Mouse (Mus musculus): Measurements from ENCODE around the gene Slitrk5. TPM values are rescaled to one million over a fixed set of nuclear protein-coding genes. Genes with fewer than 3 reads are reported as not detected.
"Not testable (repeated sequence)": the region's sequence is repeated elsewhere in the genome, so short reads cannot be mapped to it uniquely, and the experiment has no call there.

Gene Slitrk5
- total RNA-seq (2014; fragmentation: Nextera tagmentation) (not detected in 2 replicates), total RNA-seq (2017) (not detected in 2 replicates)

DNA sequence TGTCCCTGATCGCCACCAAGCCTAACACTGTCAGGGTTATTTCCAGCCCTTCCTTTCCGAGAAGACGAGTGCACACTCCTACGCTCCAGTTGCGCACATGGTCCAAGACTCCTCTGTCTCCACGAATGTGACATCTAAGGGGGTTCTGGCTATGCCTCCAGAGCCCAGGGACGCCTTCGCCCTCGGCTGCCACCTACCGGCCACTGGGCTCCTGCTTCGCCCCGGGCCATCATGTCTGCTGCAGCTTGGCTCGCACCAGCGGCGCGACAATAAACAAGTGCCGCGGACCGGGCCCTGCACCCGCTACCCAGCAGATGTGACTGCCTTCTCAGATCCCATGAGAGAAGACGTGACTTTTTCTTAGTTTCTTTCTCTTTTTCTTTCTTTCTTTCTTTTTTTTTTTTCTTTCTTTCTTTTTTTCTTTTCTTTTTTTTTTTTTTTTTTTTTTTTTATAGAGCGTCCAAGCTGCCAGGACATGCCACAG is at the start of gene Slitrk5:
Slitrk5 (plus strand) TSS at position 434 of the 484 bp plus-strand sequence.
- peak; percentile 97 for ATAC-seq (replicated peaks; ENCODE audit: low FRiP score, low TSS enrichment, poor library complexity, severe bottlenecking)

DNA sequence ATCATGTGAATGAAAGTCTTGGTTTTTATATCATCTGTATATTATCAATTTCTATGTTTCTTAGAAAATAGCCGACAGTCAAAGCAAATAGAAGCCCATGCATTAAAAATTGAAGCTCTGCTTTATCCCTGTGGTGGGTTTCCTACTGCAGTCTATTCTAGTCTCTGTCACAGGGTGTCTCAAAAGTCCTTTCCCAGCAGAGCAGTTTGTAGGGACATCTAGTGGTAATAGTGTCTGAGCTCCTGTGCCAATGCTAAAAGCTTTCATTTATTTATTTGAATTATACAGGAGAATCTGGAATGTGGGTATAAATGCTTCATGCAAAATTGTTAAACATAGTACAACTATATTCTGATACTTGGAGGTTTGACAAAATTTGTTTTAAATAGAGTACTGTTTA is 2.0 kb upstream of the Slitrk5 start:
- no peak for ATAC-seq (replicated peaks; ENCODE audit: low FRiP score, low TSS enrichment, poor library complexity, severe bottlenecking)

DNA sequence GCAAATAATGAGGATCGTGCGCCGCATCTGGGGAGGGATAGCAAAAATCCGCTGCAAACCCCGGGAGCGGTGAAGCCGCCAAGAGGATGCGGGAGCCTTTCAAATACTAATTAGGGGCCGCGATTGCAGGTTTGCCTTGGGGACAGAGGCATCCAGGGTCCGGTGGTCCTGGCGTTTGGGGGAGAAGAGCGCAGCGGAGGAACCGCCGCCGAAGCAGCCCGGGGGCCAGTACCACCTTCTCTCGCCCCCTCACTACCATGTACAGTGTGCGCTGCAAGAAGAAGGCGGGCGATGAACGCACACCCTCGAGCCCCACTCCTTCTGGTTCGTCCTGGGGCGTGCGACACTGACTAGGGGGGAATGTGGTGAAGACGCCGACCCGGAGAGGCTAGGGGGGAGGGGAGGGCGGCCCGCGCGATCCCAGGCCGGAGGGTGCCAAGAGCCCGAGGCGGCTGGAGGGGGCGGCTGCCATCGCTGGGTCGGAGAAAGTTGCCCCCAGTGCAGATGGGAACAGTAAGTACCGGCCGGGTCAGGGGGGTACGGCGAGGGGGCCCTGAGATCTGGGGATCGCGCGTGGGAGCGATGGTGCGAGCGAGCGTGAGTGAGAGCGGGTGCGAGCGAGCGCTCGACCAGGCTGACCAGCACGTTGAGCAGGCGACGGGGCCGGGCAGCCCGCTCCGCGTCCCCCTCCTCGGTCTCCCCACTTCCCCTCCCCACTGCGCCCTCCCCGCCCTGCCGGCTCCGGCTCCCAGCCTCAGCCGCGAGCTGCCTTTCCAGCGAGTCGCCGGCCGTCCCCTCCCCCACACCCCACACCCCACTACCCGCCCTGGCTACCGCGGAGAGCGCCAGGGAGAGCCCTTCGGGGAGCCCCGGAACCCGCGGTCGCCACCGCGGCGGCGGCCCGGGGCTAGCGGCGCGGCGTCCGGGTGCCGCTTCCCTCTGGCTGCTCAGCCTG is 591 bp downstream of the Slitrk5 start:
- 0 out of 2 replicates have a peak, but pooled peaks have one; percentile 27 for ATAC-seq (replicated peaks; ENCODE audit: low FRiP score, low TSS enrichment, poor library complexity, severe bottlenecking)

DNA sequence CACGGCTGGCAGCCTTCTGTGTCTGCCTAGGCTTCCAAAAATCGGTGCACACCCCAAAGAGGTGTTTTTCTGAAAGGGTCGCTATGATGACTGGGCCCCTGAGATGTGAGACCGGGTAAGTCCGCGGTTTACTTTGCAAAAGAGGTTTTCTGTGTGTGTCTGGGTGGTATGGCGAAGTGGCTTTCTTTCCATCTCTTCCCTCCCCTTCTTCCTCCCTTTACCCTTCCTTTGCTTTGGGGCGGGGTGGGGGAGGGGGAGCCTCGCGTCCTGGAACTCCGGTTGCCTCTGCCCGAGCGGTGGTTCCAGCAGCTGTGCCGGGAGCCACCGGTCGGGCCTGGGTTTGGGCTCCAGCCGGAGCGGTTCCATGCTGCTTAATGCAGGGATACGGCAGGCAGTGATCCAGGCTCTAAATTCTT is 1.3 kb downstream of the Slitrk5 start:
- no peak for ATAC-seq (replicated peaks; ENCODE audit: low FRiP score, low TSS enrichment, poor library complexity, severe bottlenecking)

DNA sequence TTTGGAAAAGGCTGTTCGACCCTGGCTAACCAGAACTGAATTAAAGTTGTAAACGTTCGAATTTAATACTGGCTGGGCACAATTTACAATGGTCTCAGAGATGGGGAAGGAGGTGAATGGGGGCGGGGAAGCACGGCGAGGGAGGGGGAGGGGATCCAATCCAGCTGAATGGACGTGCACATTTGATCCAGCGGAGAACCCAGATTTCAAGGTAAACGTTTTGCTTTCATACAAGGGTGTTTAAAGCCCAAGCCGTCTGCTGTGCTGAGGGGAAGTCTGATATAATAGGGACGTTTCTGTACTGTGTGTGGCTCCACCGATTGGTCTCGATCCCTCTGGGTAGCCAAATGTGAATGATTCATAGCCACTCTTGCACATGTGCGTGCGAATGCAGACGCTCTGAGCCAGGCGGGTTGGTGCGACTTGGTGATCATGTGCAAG is 2.0 kb downstream of the Slitrk5 start:
- no peak for ATAC-seq (replicated peaks; ENCODE audit: low FRiP score, low TSS enrichment, poor library complexity, severe bottlenecking)

DNA sequence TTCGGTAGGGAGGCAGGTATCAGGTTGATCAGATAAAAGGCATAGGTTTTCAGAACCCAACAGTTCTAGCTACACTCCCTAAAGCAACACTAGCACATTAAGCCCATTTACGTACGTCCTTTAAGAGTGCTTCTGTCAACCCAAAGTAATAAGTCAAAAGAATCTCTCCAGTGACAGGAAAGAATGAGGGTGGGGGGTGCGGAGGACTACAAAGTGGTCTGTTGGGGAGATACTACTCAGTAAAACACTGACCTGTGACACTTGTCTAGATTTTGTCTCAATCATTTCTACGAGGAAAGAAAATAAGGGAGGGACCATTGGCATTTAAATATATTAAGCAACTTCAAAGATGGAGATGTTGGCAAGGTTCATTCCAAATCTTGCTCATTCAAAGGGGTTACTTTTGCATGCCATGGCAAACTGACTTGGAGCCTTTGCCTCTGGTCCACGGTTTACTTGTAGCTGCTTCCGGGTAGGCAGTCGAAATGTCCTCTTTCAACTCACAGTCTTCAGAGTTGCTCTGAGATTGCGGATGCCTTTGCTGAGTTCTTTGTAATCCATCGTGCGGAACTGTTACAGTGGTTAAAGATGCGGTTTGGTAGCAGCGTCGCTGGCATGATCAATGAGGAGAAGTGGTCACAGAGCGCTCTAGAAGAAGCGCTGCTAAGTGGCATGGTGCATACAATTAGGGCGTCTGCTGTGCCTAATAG is 2.6 kb downstream of the Slitrk5 start:
- no peak for ATAC-seq (replicated peaks; ENCODE audit: low FRiP score, low TSS enrichment, poor library complexity, severe bottlenecking)

DNA sequence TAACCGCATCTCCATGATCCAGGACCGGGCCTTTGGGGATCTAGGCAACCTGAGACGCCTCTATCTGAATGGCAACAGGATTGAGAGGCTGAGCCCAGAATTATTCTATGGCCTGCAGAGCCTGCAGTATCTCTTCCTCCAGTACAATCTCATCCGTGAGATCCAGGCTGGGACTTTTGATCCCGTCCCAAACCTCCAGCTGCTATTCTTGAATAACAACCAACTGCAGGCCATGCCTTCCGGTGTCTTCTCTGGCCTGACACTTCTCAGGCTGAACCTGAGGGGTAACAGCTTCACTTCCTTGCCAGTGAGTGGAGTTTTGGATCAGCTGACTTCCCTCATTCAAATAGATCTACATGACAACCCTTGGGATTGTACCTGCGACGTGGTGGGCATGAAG is 5.4 kb downstream of the Slitrk5 start:
- no peak for ATAC-seq (replicated peaks; ENCODE audit: low FRiP score, low TSS enrichment, poor library complexity, severe bottlenecking)

DNA sequence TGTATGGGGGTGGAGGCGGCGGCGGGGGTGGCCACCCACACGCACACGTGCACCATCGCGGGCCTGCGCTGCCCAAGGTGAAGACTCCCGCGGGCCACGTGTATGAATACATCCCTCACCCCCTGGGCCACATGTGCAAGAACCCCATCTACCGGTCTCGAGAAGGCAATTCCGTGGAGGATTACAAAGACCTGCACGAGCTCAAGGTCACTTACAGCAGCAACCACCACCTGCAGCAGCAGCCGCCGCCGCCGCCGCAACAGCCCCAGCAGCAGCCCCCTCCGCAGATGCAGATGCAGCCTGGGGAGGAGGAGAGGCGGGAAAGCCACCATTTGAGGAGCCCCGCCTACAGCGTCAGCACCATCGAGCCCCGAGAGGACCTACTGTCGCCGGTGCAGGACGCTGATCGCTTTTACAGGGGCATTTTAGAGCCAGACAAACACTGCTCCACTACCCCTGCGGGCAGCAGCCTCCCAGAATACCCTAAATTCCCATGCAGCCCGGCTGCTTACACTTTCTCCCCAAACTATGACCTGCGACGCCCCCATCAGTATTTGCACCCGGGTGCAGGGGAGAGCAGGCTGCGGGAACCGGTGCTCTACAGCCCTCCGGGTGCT is 6.3 kb downstream of the Slitrk5 start:
- ATAC-seq (replicated peaks; ENCODE audit: low FRiP score, low TSS enrichment, poor library complexity, severe bottlenecking): 0 out of 2 replicates have a peak, but pooled peaks have one; percentile 41

DNA sequence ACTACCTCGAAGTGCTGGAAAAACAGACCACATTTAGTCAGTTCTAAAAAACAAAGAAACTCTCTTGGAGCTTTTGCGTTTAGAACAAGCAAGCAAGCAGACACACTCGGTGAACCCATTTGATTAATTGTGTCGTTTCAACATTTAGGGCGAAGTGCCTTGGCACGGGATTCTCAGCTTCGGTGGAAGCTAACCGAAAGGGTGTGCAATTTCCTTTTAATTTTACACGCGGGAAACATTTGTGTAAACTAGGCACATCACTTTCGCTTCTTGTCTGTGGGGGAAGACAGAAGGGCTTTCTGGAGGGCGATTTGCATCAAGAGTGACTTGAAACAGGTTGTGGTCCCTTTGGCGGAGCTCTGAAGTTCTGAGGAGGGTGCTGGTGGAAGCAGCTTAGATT is 6.9 kb downstream of the Slitrk5 start:
- no peak for ATAC-seq (replicated peaks; ENCODE audit: low FRiP score, low TSS enrichment, poor library complexity, severe bottlenecking)

DNA sequence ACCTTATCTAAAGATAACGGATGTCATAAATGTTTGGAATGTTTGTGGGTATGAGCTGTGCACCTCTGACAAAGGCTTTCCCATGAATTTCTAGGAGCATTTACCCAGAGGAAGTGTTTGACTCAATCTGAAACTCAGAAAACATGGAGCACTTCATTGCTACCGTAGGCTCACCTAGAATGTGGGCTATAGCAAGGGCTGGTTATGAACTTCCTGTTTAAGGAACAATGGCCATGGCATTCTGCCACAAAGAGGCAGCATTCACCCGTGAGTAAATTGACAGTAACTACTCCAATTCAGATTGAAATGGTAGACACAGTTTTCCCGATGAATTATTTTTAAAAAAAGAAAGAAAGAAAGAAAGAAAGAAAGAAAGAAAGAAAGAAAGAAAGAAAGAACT is 8.6 kb downstream of the Slitrk5 start:
- ATAC-seq (replicated peaks; ENCODE audit: low FRiP score, low TSS enrichment, poor library complexity, severe bottlenecking): no peak

DNA sequence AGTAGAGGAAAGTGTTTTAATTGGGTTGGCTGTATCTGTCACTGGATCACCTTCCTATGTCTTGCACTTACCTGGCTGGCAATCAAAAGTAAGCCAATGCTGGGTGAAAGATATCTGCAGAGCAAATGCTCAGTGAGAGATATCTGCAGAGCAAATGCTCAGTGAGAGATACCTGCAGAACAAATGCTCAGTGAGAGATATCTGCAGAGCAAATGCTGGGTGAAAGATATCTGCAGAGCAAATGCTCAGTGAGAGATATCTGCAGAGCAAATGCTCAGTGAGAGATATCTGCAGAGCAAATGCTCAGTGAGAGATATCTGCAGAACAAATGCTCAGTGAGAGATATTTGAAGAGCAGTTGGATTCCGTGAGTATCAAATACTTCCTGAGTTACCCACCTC is 15.2 kb downstream of the Slitrk5 start:
- not testable (repeated sequence) for ATAC-seq (replicated peaks; ENCODE audit: low FRiP score, low TSS enrichment, poor library complexity, severe bottlenecking)

DNA sequence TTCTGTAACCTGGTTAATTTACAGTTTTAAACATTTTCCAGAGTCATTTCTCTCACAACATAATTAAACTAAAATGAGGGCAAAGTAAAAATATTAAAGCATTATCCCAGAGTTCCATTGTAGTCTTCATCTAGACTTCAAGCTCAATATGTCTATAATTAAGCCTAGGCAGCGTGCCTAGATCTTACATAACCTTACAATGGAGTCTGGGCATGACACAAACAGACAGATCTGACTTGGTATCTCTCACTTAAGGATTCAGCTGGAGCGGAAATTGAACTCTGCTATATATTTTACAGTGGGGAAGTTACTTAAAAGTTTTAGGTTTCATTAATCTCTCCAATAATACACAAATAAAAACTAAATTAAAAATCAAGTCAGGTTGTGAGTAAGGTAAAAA is 54.9 kb downstream of the Slitrk5 start:
- ATAC-seq (replicated peaks; ENCODE audit: low FRiP score, low TSS enrichment, poor library complexity, severe bottlenecking): no peak

Data from megakaryocyte-erythroid progenitor cell, adult 5-6 weeks (primary cell).